Mouse (Mus musculus) intestine, embryonic 15.5 days (tissue): ENCODE data around the gene Rps29. TPM values are rescaled to one million over a fixed set of nuclear protein-coding genes. Genes with fewer than 3 reads are reported as not detected.
"Not testable (repeated sequence)": the region's sequence is repeated elsewhere in the genome, so short reads cannot be mapped to it uniquely, and the experiment has no call there.

Experiments used
- ATAC-seq: fragments of 200-750 bp; cut with Nextera tagmentation; 2 replicates; pipeline ENCODE4 v1.8.0; 2017; ENCODE audit warnings: moderate TSS enrichment, moderate library complexity
- H3K27ac ChIP-seq: fragments of 300-500 bp; sonication (generic); 2 replicates; pipeline ENCODE4 v1.5.1; 2015; ENCODE audit warnings: mild to moderate bottlenecking, inconsistent platforms
- H3K27me3 ChIP-seq: fragments of 300-500 bp; sonication (generic); replicated peaks from 2 replicates; pipeline ENCODE4 v1.6.1; 2015; ENCODE audit warnings: inconsistent platforms
- H3K36me3 ChIP-seq: fragments of 300-500 bp; sonication (generic); 2 replicates; pipeline ENCODE4 v1.6.1; 2015; ENCODE audit warnings: inconsistent platforms
- H3K4me1 ChIP-seq: fragments of 300-500 bp; sonication (generic); replicated peaks from 2 replicates; pipeline ENCODE4 v1.6.1; 2015; ENCODE audit warnings: inconsistent platforms
- H3K4me2 ChIP-seq: fragments of 300-500 bp; sonication (generic); replicated peaks from 2 replicates; pipeline ENCODE4 v1.6.1; 2015; ENCODE audit warnings: mild to moderate bottlenecking, inconsistent platforms
- H3K4me3 ChIP-seq: fragments of 300-500 bp; sonication (generic); replicated peaks from 2 replicates; pipeline ENCODE4 v1.5.1; 2015; ENCODE audit warnings: inconsistent platforms
- H3K9ac ChIP-seq: fragments of 300-500 bp; sonication (generic); 2 replicates; pipeline ENCODE4 v1.6.1; 2015; ENCODE audit warnings: inconsistent platforms
- H3K9me3 ChIP-seq: fragments of 300-500 bp; sonication (generic); 2 replicates; pipeline ENCODE4 v1.6.1; 2016; ENCODE audit warnings: inconsistent platforms
- WGBS: fragments of 180-500 bp; shearing (Covaris S2); methylation state at CpG from one replicate; pipeline ENCODE4 v1.1.7; 2015; 5-methylcytosine and 5-hydroxymethylcytosine counted together
- polyA plus RNA-seq: library from polyadenylated mRNA; unstranded; fragments of >200 nt; fragmentation: Nextera tagmentation; extraction: Ambion mirVana; gene quantifications from 2 replicates; pipeline ENCODE4 v1.2.1, GENCODE M21; 2015

The Rps29 gene
- polyA plus RNA-seq, 1 experiment from 2014 or later, result 2,016 TPM

DNA sequence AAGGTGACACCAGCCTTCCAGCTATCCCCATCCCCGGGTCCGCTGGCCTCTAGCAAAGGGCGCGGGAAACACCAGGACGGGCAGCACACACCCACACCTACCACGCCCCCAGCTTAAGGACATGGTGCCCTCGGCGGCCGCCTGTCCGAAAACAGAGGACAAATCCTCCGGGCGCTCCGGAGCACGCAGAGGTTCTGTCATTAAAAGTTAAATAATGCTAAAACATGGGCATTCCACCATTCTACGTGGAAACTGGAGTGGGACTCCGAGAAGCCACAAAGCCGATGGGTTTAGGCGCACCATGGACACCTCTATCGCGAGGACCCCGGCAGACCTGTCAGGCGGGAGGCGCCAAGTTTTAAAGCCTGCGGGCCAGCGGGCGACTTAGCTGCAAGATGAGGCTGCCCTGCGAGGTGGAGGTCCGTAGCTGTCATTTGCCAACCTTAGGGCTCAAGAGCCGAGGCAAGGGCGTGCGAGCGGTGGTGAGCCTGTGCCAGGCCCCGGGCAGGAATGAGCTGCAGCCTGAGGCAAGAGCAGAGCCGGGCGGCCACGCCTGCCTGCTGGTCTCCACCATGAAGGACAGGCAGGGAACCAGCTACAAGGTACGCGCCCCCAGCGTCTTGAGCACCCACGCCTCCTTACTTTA lies 9.6 kb upstream of the Rps29 start, which contains the start of gene Lrr1:
Lrr1 (plus strand) TSS at position 354 of the 646 bp plus-strand sequence.
- ATAC-seq, result peak; percentile 94
- Histone ChIP-seq H3K27me3 (no peaks in the 10 kb centered on the region), H3K36me3 (0 out of 2 replicates have a peak, but pooled peaks cover 3% of the 10 kb centered on the region), H3K4me3 (peak within 1 kb of the TSS; percentile 76), H3K4me2 (peak within 1 kb of the TSS; percentile 77), H3K9me3 (no peaks in the 10 kb centered on the region), H3K4me1 (peaks cover 6% of the 10 kb centered on the region; the same call in 1 of the 2 replicates), H3K9ac (peak within 1 kb of the TSS; percentile 60), H3K27ac (peak within 1 kb of the TSS; percentile 61; the same call in 1 of the 2 replicates)
- under 1% methylated on average over 40 of the region's 40 CpGs for whole genome bisulfite sequencing

DNA sequence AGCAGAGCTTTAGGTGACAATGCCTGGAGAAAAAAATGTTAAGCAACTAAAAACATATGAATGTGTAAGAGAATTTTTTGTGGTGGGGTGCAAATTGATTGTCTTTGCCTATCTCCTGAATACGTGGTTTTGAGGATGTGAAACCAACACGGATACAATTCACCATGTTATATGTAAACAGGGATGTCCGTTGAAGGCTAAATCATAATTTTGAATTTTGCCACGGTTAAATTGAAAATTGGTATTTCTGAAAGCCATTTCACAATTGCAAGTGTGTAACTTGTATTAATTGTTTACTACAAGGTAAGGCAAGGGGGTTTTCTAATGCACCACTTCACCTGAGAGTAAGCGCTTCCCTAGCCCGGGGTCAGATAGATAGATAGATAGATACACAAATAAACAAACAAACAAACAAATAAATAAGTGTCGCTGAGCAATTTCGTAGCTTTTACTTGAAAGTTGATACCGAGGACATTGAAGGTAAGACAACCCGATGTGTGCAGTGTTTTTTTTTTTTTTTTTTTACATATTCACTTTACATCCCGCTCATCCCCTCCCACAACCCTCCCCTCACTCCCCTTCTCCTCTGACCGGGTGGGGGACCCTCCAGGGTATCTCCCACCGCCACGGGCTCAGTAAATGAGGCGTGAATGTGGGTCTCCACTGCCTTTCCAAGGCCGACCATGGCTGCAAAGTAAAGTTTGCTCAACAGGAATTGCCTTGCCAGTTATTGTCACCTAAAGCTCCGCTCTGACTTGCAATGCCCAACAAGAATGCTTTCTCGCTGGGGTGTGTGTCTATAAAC lies 8.9 kb upstream of the Rps29 start:
- peak overlapping the region; percentile 60 for H3K9ac ChIP-seq
- H3K27ac ChIP-seq, result 0 out of 2 replicates have a peak overlapping the region, but pooled peaks have one; percentile 61
- H3K36me3 ChIP-seq, result no peaks in the 10 kb centered on the region
- peak; percentile 40 for ATAC-seq
- peaks cover 6% of the 10 kb centered on the region; the same call in 1 of the 2 replicates for H3K4me1 ChIP-seq
- no peaks in the 10 kb centered on the region for H3K9me3 ChIP-seq
- peak overlapping the region; percentile 76 for H3K4me3 ChIP-seq
- no peaks in the 10 kb centered on the region for H3K27me3 ChIP-seq
- WGBS, result 6% methylated on average over 18 of the region's 18 CpGs
- peak overlapping the region; percentile 77 for H3K4me2 ChIP-seq

DNA sequence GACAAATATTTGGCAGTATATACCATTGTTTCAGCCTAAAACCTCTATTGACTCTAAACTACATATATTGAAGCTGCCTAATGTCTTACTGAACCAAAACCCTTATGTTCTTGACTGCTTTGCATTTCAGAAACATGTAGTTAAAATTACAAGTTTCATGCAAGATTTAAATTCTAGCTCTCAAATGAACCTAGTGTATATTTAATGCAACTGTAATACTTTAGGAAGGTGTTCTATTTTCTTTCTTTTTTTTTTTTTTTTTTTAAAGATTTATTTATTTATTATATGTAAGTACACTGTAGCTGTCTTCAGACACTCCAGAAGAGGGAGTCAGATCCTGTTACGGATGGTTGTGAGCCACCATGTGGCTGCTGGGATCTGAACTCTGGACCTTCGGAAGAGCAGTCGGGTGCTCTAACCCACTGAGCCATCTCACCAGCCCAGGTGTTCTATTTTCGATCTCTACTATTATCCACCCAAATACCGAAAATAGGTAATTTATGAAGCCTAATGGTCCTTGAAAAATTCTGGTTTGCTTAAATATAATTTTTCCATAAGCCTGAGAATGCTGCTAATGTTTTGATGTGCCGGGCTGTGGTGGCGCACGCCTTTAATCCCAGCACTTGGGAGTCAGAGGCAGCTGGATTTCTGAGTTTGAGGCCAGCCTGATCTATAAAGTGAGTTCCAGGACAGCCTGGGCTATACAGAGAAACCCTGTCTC lies 8.0 kb upstream of the Rps29 start:
- not testable (repeated sequence) for H3K27ac ChIP-seq, H3K9ac ChIP-seq, H3K27me3 ChIP-seq, ATAC-seq, H3K4me2 ChIP-seq, H3K36me3 ChIP-seq, H3K9me3 ChIP-seq, H3K4me1 ChIP-seq, H3K4me3 ChIP-seq
- 77% methylated on average over 8 of the region's 8 CpGs for WGBS

DNA sequence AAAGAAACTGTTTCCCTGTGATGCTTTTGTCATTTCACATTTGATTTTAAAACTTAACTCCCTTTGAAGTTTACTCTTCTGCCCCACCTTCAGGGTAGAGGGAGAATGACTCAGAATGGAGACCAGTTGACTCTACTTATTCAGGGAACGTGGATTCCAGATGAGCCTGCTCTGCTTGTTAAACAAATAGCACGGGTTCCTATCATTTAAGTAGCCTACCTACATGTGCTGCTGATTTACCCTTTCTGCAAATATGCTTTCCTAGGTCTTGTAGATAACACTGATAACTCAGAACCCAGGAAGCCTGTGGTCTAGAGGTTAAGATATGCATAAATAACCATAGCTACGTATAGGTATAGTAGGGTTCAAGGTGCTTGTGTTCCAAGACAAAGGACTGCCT lies 5.9 kb upstream of the Rps29 start:
- H3K9ac ChIP-seq, result no peak overlapping the region
- 44% methylated on average over 3 of the region's 3 CpGs for WGBS
- H3K9me3 ChIP-seq, result no peaks in the 10 kb centered on the region
- no peaks in the 10 kb centered on the region for H3K27me3 ChIP-seq
- ATAC-seq, result no peak
- no peak overlapping the region for H3K27ac ChIP-seq
- H3K36me3 ChIP-seq, result no peaks in the 10 kb centered on the region
- H3K4me1 ChIP-seq, result peaks cover 4% of the 10 kb centered on the region; the same call in 1 of the 2 replicates
- no peak overlapping the region for H3K4me2 ChIP-seq
- H3K4me3 ChIP-seq, result no peak overlapping the region

DNA sequence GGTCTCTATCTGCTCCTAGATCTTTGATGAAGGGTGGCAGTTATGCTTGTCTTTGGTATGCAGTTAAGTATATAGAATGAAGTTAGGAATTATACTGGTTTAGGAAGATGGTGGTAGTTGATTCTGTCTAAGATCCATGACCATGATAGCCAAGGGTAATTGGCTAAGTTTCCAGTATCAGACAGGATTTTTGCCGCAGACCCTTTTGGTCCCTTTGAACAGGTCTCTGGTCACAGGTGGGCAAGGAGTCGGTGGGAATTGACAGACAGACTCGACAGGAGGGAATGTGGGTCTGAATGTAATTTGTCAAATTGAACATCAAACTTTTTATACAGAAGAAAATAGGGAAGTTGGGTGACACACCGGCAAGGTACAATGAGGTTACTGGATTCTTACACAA lies 4.6 kb upstream of the Rps29 start:
- not testable (repeated sequence) for H3K9me3 ChIP-seq, H3K36me3 ChIP-seq, H3K4me3 ChIP-seq, H3K27ac ChIP-seq, ATAC-seq, H3K4me1 ChIP-seq, H3K9ac ChIP-seq, H3K4me2 ChIP-seq, H3K27me3 ChIP-seq
- WGBS, result 89% methylated on average over 4 of the region's 4 CpGs

DNA sequence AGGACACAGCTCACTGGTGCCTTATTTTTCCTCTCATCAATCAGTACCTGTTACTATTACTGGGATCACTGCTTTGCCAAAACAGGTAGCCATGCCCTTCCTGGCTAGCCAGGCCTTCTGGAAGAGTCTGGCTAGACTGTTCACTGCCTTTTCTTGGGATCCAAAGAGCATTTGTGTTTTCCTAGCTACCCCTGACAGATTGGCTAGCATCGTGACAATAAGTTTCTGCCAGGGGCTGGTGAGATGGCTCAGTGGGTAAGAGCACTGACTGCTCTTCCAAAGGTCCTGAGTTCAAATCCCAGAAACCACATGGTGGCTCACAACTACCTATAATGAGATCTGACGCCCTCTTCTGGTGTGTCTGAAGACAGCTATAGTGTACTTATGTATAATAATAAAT lies 1.7 kb upstream of the Rps29 start:
- not testable (repeated sequence) for H3K27me3 ChIP-seq, H3K4me1 ChIP-seq, H3K9ac ChIP-seq, H3K4me3 ChIP-seq, H3K9me3 ChIP-seq, ATAC-seq, H3K27ac ChIP-seq, H3K4me2 ChIP-seq
- WGBS, result 83% methylated on average over 2 of the region's 2 CpGs
- H3K36me3 ChIP-seq, result peaks cover 12% of the 10 kb centered on the region

DNA sequence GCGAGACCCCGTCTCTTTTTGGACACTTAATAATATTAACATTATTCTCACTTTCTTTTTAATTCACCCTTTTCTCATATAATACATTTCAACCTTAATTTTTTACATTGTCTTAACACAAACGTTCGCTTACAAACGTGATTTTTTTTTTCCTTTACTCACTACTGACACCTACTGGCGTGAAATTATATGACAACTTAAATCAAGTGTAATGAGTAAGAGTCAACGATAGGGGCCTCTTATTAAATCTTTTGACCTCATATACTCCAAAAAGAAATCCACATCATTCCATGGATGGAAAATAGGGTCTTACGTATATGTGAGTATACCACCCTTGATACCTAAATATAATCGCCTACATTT lies 573 bp upstream of the Rps29 start:
- no peak overlapping the region for H3K9ac ChIP-seq
- peak overlapping the region; percentile 34 for H3K4me2 ChIP-seq
- no peak; the same call in 1 of the 2 replicates for ATAC-seq
- H3K27me3 ChIP-seq, result no peaks in the 10 kb centered on the region
- peaks cover 12% of the 10 kb centered on the region for H3K36me3 ChIP-seq
- 4% methylated on average over 9 of the region's 9 CpGs for WGBS
- H3K9me3 ChIP-seq, result no peaks in the 10 kb centered on the region
- 0 out of 2 replicates have a peak overlapping the region, but pooled peaks have one; percentile 54 for H3K4me3 ChIP-seq
- no peak overlapping the region for H3K27ac ChIP-seq
- H3K4me1 ChIP-seq, result peaks cover 7% of the 10 kb centered on the region; the same call in 1 of the 2 replicates

DNA sequence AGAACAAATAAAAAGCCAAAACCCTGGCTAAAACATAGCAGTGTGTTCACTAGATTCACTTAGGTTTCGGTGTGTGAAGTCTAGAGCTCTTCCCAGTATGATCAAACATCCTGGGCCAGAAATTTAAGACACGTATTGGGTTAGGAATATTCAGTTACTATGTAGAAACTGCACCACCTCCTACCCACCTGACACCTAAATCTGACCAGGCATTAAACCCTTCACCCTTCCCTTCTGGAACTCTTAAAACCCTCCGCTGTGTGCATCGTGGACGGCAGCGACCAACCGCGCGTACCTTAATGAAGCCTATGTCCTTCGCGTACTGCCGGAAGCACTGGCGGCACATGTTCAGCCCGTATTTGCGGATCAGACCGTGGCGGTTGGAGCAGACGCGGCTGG lies 621 bp downstream of the Rps29 start:
- Histone ChIP-seq H3K27ac (peak overlapping the region; percentile 84), H3K4me2 (peak overlapping the region; percentile 54), H3K36me3 (peaks cover 12% of the 10 kb centered on the region), H3K9me3 (no peaks in the 10 kb centered on the region), H3K27me3 (no peaks in the 10 kb centered on the region), H3K4me3 (peak overlapping the region; percentile 54), H3K9ac (peak overlapping the region; percentile 87), H3K4me1 (peaks cover 7% of the 10 kb centered on the region; the same call in 1 of the 2 replicates)
- no peak for ATAC-seq
- under 1% methylated on average over 19 of the region's 19 CpGs for WGBS

DNA sequence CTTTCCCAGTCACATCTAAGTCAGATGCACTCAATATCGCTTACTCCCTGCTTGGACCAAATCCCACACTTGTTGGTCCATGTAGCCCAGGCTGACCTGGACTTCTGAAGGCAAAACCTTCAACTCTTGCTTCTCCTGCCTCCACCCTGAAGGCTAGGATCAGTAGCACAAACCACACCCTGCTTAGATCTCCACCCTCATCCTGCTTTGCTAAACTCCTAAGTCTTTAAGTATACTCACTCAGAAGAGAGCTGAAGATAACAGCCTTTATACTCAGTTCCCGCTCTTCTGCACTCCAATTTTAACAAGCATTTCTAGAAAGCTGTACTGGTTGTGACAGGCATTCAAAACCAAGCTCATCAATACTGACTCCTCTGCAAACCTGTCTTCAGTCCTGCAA lies 1.9 kb downstream of the Rps29 start:
- Histone ChIP-seq H3K36me3 (peaks cover 12% of the 10 kb centered on the region), H3K4me3 (no peak overlapping the region), H3K9me3 (no peaks in the 10 kb centered on the region), H3K27me3 (no peaks in the 10 kb centered on the region), H3K9ac (no peak overlapping the region), H3K4me1 (peaks cover 7% of the 10 kb centered on the region; the same call in 1 of the 2 replicates), H3K4me2 (no peak overlapping the region), H3K27ac (no peak overlapping the region)
- ATAC-seq, result no peak
- WGBS, result 91% methylated on average over 2 of the region's 2 CpGs

DNA sequence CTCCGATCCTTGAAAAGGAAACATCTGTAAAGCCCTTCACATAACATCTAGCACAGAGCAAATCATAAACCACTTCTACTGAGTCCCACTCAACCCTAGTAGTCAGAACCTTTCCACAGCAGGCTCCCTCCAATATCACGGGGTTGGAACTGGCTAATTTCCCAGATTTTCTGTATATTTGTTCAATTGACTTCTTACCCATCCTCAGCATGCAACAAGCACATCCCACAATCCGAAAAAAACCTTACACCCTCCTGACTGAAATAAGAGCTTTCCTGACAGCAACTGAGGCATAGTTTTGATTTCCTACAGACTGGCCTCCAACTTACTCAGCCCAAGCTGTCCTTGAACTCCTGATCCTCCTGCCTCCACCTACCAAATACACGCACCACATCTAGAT lies 2.5 kb downstream of the Rps29 start:
- no peak for ATAC-seq

DNA sequence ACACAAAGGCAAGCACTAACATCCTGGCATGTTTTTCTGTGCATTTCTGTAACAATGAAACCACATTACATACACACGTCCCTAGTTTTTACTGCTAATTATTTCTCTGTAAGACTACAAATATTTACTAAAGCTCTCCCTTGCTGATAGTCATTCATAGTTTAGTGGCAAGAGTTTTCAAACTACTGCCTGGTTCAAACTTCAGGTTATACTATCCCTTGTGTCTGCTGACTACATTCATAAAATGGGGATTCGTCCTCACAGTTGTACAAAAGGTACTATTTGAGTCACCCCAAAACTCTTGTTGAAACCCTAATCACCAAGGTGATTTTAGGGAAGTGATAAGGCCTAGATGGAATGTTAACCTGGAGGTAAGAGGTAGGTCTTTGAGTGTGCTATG lies 3.1 kb downstream of the Rps29 start:
- Histone ChIP-seq H3K4me2 (no peak overlapping the region), H3K9me3 (no peaks in the 10 kb centered on the region), H3K4me3 (no peak overlapping the region), H3K27me3 (no peaks in the 10 kb centered on the region), H3K4me1 (peaks cover 7% of the 10 kb centered on the region; the same call in 1 of the 2 replicates), H3K27ac (no peak overlapping the region), H3K36me3 (peaks cover 12% of the 10 kb centered on the region), H3K9ac (no peak overlapping the region)
- WGBS, result 68% methylated on average over 2 of the region's 2 CpGs
- ATAC-seq, result no peak

More for the DNA sequence above, 2.5 kb downstream of the Rps29 start:
- WGBS, result 80% methylated on average over 4 of the region's 4 CpGs
- Histone ChIP-seq H3K4me2 (no peak overlapping the region), H3K4me1 (peaks cover 7% of the 10 kb centered on the region; the same call in 1 of the 2 replicates), H3K27me3 (no peaks in the 10 kb centered on the region), H3K27ac (no peak overlapping the region), H3K36me3 (peaks cover 12% of the 10 kb centered on the region), H3K4me3 (no peak overlapping the region), H3K9me3 (no peaks in the 10 kb centered on the region), H3K9ac (no peak overlapping the region)

DNA sequence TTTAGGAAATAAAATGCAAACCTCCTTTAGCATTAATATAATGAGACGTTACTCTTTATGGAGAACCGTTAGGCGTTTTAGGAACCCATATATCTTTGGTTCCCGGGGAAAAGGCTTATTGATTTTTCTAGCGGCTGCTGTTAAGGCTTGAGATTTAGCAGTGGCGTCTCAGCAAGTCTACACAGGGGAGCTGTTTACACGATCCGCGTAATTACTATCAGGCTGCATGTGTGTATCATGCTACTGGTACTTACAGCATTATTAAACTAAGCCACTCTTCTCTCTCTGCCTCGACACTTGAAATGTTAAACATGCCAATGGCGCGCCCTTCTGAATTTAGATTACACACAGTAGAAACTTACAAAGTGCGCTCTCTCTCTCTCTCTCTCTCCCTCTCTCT lies 8.9 kb downstream of the Rps29 start:
- no peak overlapping the region for H3K4me2 ChIP-seq
- H3K9me3 ChIP-seq, result no peaks in the 10 kb centered on the region
- H3K36me3 ChIP-seq, result no peaks in the 10 kb centered on the region
- H3K27ac ChIP-seq, result no peak overlapping the region
- H3K9ac ChIP-seq, result no peak overlapping the region
- H3K27me3 ChIP-seq, result no peaks in the 10 kb centered on the region
- ATAC-seq, result no peak
- WGBS, result 59% methylated on average over 13 of the region's 13 CpGs
- no peaks in the 10 kb centered on the region for H3K4me1 ChIP-seq
- no peak overlapping the region for H3K4me3 ChIP-seq
